Mouse (Mus musculus) liver, adult 2 months (tissue): ENCODE data around the gene Mlkl.

Experiments
- CTCF ChIP-seq: fragments of 200-500 bp; IDR thresholded peaks from 2 replicates; pipeline ENCODE4 v1.5.1; 2011; ENCODE audit warnings: low read depth, low read length, control low read depth
- POLR2A ChIP-seq: fragments of 200-500 bp; IDR thresholded peaks from 2 replicates; pipeline ENCODE4 v1.6.1; 2011; ENCODE audit warnings: low read length, control low read depth; ENCODE audit not compliant: insufficient read depth; ENCODE audit errors: extremely low read depth

GRCm38 (mm10) chr8:111360579-111361209 is 22.7 kb upstream of the Mlkl start:
- TF ChIP-seq POLR2A (no peak), CTCF (no peak)
